Mouse (Mus musculus): ENCODE measurements around the gene Emcn.
A peak's percentile ranks its signal among the peaks of the same experiment; 100 is the strongest.

Emcn gene

DNA sequence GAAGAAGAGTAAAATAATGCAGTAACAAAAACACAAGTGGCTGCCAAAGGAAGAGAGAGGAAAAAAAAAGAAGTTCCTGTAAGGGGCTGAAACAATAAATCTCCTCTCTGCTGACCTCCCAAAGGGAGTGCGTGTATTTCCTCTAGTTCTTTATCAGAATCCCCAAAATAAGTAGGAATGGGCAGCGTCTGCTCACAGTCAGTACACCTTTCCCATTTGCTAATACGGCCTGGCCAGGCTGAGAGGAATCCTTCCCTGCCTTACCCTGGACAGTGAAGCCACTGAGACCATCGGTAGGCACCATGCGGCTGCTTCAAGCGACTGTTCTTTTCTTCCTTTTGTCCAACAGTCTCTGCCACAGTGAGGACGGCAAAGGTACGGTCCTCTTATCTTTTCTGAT, at the start of gene Emcn:
Emcn (plus strand) TSS at position 130 of the 400 bp plus-strand sequence.
- no peak for DNase-seq

DNA sequence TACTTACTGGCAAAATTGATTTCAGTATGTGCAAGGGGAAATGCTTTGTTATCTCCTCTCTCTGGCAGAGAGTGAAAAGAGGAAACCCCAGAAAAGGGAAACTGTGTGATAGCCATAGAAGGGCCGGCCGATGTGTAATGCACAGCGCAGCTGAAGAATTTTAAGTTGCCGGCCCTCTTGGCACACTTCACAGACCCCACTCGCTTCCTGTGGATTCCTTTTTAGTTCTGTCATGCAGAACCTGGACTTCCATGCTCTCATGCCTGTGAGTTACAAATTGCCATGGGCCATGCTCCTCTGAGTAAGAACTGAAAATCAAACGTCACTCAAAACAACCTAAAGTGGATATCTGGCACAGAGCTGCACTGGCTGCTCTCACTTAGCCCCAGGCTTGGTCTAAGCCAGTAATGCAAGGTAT, 47.7 kb upstream of the Emcn start:
- DNase-seq, result no peak

GRCm38 (mm10) chr3:137298230-137298629, 42.6 kb upstream of the Emcn start:
- no peak for DNase-seq

GRCm38 (mm10) chr3:137300210-137300609, 40.7 kb upstream of the Emcn start:
- DNase-seq, result no peak

DNA sequence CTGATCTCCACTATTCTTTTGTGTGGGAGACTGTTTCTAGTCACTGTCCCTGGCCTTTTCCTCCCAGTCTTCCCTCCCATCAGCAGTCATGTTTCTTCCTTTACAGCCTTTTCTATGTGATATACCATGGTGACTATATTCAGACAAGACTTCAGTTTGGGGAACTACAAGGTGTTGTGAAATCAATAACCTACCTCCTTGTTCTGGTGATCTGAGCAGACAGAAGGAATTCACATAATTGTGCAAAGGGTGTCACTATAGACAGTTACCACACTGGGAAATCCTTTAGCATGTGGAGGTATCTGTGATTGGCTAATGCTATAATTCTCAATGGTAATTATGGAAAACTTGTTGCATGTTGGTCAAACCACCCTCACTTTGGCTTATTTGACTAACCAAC, 39.7 kb upstream of the Emcn start:
- DNase-seq, result no peak

DNA sequence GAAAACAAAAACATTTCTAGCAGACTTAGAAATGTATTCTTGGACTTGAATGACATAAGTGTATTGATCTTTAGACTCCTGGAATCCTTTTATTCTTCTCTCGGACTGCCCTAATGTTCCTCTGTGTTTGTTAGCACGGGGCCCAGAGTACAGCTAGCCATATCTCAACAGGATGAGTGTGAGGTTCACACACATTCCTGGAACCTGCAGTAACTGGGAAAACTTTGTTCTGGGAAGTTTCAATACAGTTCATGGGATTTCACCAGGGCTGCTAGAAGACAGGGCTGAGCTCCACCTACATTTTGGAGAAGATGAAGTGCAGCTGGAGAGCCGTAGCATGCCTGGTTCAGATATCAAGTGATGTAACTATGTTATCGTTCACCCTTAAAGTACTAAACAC, 38.1 kb upstream of the Emcn start:
- no peak for DNase-seq

DNA sequence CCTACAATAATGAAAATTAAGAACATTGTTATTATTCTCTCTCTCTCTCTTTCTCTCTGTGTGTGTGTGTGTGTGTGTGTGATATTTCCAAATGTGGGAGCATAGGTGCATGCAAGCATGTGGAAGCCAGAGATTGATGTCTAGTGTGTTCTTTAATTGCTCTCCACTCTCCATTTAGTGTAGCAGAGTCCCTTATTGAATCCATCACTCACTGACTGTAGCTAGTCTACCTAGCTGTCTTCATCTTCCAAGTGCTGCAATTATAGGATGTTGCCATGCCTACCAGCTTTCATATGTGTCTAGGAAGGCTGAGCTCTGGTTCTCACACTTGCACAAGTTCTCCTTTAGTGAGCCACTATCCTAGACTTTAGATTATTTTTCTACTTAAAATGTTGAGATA, 30.9 kb upstream of the Emcn start:
- DNase-seq, result no peak

- DNase-seq, result no peak
These were observed 28.3 kb upstream of the Emcn start for GRCm38 (mm10) chr3:137312540-137312939.

- DNase-seq, result no peak
These were observed 27.0 kb upstream of the Emcn start for GRCm38 (mm10) chr3:137313775-137314362.

- peak; percentile 13 for DNase-seq
These were observed 22.5 kb upstream of the Emcn start for GRCm38 (mm10) chr3:137318371-137318770.

DNA sequence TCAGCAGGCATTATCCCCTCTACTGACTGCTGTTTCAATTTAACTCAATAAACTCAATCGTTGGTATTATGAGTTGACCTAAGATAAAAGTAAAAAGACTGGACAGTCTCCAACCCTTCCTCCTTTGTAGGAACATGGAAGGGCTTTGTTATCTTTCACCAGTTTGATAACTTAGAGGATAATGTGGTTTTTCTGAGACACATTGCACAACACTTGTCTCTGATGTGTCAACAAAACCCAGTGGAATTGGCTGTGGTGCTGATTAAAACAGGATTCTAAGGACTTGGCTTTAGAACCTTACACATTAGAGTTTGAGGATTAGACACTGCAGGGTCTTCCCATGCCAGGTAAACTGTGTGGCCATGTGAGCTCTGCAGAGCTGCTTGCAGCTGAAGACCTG, 20.9 kb upstream of the Emcn start:
- DNase-seq, result no peak

GRCm38 (mm10) chr3:137322304-137322703, 18.6 kb upstream of the Emcn start:
- no peak for DNase-seq

DNA sequence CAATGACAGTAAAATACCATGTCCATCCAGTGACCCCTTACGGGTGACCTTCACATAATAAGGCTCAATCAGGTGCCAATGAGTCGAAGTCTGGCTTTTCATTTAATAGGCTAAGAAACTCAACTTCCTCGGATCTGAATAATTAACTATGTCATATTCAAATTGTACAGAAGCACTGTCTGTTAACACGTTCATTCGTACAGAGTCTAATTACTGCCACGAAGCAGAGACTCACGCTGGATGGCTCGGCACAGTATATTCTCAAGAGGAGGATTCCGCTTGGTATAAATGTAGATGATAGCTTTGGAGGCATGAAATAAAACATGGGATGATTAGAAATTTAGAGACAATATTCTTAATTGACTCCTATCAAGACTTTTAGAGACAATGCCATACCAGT, 11.0 kb upstream of the Emcn start:
- no peak for DNase-seq

- no peak for DNase-seq
These were observed 9.9 kb upstream of the Emcn start for GRCm38 (mm10) chr3:137330950-137331349.

GRCm38 (mm10) chr3:137332531-137332930, 8.3 kb upstream of the Emcn start:
- DNase-seq, result no peak

DNA sequence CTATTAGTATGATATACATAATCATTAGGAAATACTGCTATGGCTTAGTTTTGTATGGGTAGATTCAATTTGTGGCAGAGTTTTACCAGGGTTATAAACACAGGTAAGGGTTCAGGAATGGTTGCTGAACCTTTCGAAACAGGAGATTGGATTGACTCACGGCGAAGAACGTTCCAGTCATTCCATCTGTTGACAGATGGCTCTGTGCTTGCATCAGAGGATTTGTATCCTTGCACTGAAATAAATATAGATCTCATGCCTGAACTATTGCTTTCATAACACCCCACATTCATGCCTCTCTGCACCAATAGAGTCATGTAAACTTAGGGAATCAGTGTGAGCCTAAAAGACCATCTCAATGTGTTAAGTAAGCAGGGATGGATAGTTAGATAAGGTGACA, 4.9 kb upstream of the Emcn start:
- DNase-seq, result peak; percentile 42

GRCm38 (mm10) chr3:137343446-137343845, 2.6 kb downstream of the Emcn start:
- DNase-seq, result no peak

DNA sequence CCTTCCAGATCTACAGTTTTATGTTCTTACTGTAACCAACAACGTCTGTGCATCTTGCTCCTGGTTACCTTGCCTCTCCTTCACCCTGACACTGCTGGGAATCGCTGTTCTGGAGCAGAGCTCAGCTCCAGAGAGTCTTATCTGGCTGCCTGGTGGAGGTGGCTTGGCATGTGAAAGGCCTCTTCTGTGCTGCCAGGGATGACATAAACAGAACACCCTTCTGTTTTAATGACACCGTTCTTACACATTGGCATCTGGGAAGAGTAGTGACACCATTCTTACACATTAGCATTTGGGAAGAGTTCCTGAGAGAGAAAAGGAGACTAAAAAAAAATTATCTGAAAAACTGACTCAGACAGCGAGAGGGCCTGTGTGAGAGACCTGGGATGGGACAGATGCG, 11.0 kb downstream of the Emcn start:
- DNase-seq, result no peak

- no peak for DNase-seq
These were observed 15.8 kb downstream of the Emcn start for GRCm38 (mm10) chr3:137356697-137357096.

DNA sequence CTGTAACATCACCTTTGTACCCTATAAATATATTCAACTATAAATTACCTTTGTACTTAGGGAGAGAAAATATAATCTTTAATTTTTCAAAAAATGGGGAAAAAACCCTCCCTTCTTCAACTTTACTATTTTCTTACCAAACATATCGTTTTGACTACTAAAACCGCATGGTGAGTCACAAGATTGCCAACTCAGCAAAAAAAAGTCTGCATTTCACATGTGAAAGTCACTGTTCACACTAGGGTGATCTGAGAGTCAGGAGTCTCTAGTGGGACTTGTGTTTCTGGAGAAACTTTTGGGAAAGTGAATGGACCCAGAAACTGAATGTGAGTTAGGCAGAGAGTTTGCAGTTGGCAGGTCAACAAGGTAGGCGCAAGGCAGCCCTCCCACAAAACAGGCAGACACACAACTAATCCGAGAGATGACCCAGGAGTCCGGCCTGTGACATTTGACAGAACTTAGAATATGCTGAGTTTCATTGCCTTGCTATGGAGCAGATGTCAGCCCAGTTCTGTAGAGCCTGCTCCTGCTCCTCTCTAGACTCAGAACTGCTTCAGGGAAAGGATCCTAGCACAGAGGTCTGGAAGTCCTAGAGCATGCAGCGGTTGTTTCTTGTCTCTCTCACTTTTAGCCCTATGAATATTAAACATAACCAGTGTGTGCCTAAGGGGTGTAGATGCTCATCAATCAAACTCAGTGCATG, 26.4 kb downstream of the Emcn start:
- peak; percentile 39 for DNase-seq

DNA sequence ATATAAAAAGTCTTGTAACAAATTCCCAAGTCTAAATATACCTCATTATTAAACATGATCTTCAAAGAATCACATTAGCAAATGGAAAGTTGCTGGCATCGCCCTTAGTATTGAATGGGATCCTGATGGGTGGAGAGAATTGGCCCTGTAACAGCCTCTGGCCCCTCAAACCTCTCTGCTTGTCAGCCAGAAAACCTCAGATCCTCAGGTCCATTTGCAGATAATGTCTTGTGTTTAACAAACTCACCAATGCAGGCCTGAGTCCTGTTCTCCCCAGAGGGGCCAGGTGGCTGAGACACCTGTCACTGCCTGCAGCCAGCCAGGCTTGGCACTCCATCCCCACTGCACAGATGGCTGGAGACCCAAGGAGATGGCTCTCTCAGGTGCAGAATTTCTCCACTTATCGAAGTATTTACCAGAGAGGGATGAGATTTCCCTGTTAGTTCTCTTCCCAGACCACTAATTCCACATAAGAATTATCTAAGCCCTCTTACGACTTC, 27.0 kb downstream of the Emcn start:
- peak; percentile 99 for DNase-seq

DNA sequence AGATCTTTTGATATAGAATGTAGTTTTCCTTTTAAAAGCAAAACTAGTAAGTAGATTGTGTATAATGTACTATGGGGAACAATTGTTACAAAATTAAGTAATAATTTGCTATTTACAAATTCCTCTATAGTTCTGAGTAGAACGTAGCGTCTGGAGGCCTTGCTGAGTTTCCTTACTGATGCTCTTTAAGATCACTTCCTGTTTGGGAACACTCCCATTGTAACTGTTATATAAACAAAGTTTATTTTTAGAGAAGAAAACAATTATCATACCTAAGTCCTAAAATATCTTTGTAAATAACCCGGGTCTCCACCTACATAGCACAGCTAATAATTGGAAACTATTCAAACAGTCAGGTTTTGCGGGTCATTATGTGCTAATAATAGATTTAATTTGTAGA, 32.0 kb downstream of the Emcn start:
- DNase-seq, result no peak

DNA sequence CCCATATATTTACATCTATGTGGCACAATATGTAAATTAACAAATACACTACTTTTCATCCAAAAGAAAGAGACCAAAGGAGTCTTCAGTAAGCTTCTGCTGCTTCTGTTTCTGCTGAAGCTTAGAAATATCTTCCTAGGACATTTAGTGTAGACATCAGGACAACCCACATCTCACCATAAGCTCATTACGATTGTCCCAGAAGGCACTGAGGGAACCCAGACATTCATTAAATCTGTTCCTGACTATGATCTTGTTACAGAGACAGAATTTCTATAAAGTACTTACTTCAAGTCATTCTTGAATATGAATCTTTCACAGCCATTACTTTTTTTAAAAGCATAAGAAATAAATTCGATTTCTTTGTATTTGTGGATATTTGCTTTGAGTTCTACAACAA, 41.4 kb downstream of the Emcn start:
- DNase-seq, result no peak

- no peak for DNase-seq
These were observed 54.7 kb downstream of the Emcn start for GRCm38 (mm10) chr3:137395588-137395987.

All from cerebellum, adult 11-12 months (tissue).